ENCODE assay signal across 1 mouse cellular context in genomic region chr17:21680019-21680376, GRCm38 (mm10).
TF ChIP-seq lines count a peak whose summit lies in the region.

No protein-coding gene starts in this region.

TF ChIP-seq in MEL, 35 proteins besides CTCF, POLR2A, EP300 and RAD21:
- TF ChIP-seq TCF12 (IDR thresholded peaks at IDR 0.05; ENCODE audit: low read depth, low read length), result 0 out of 2 replicates have a peak, but pooled peaks have one; percentile 2
